Comparison of ENCODE assay signal across 24 mouse cellular contexts in genomic region chr3:107627641-107628040, GRCm38 (mm10). TPM values are rescaled to one million over a fixed set of nuclear protein-coding genes. Genes with fewer than 3 reads are reported as not detected.
DNase-seq lines count a peak whose midpoint lies in the region; ATAC-seq and TF ChIP-seq lines count a peak whose summit lies in the region.
"Had no signal": no experiment of that assay in that cellular context is flagged by ENCODE, and none has a peak within 500 bp of the region (broad histone marks: within the 10 kb centered on the region; RNA-seq: fewer than 3 reads in every experiment).

No protein-coding gene starts in this region.

- no peak overlapping the region for H3K9ac ChIP-seq in heart, adult 2 months (ENCODE audit: low read depth, low read length)
- H3K9ac ChIP-seq in stomach, postnatal 0 days (ENCODE audit: low read length) = no peak overlapping the region
- H3K9ac ChIP-seq: embryonic facial prominence, embryonic 12.5 days; forebrain, embryonic 12.5 days; forebrain, postnatal 0 days; heart, embryonic 15.5 days; hindbrain, embryonic 14.5 days had no signal

- H3K9me3 ChIP-seq in heart, embryonic 10.5 days = no peaks in the 10 kb centered on the region
- H3K9me3 ChIP-seq in stomach, postnatal 0 days (ENCODE audit: control insufficient read depth, low read length) = no peaks in the 10 kb centered on the region
- H3K9me3 ChIP-seq: embryonic facial prominence, embryonic 12.5 days; forebrain, embryonic 12.5 days; heart, embryonic 15.5 days; hindbrain, embryonic 10.5 days had no signal

- TF ChIP-seq EP300 in heart, adult 2 months (IDR thresholded peaks at IDR 0.05; ENCODE audit: insufficient read depth, low read depth, low read length) = no peak
- TF ChIP-seq EP300 in stomach, postnatal 0 days (optimal IDR thresholded peaks at IDR 0.05) = no peak

- H3K4me1 ChIP-seq in heart, embryonic 10.5 days = peaks cover 14% of the 10 kb centered on the region
- peaks cover 5% of the 10 kb centered on the region for H3K4me1 ChIP-seq in heart, adult 2 months (ENCODE audit: control insufficient read depth, insufficient read depth, low read length)
- H3K4me1 ChIP-seq in stomach, postnatal 0 days (replicated peaks; ENCODE audit: control insufficient read depth, insufficient read depth) = no peaks in the 10 kb centered on the region

- peak; percentile 58 for DNase-seq in heart, embryonic 10.5 days (ENCODE audit: low spot score)
- DNase-seq in heart, adult 2 months = no peak
- peak; percentile 34 to 36 for DNase-seq in kidney, postnatal 36 days
- DNase-seq in kidney, postnatal 10 days = no peak
- peak; percentile 18 for DNase-seq in Muller cell, postnatal 12 days (ENCODE audit: inconsistent ontology term)
- no peak for DNase-seq in stomach, postnatal 0 days (ENCODE audit: low spot score)
- DNase-seq: adrenal gland, postnatal 14 days; cerebellum, adult 11-12 months; cerebellum, adult 9-10 months; forebrain, postnatal 0 days; gastrocnemius, postnatal 14 days had no signal

- H3K4me3 ChIP-seq in heart, embryonic 10.5 days = no peak overlapping the region
- no peak overlapping the region for H3K4me3 ChIP-seq in heart, adult 2 months
- H3K4me3 ChIP-seq in stomach, postnatal 0 days (ENCODE audit: low read depth, low read length) = no peak overlapping the region
- H3K4me3 ChIP-seq: embryonic facial prominence, embryonic 12.5 days; forebrain, embryonic 12.5 days; heart, embryonic 15.5 days; hindbrain, embryonic 10.5 days had no signal

- intact Hi-C loops in heart, adult 2 months (cut with DNase I) = no loop called here

- H3K4me2 ChIP-seq in stomach, postnatal 0 days (replicated peaks; ENCODE audit: low read depth) = no peak overlapping the region
- H3K4me2 ChIP-seq: embryonic facial prominence, embryonic 12.5 days; forebrain, embryonic 12.5 days; heart, embryonic 11.5 days; heart, embryonic 15.5 days; hindbrain, embryonic 14.5 days had no signal

- H3K79me2 ChIP-seq in heart, adult 2 months (replicated peaks; ENCODE audit: control insufficient read depth, insufficient read depth, low read length) = no peaks in the 10 kb centered on the region

- H3K27ac ChIP-seq in heart, embryonic 10.5 days = no peak overlapping the region
- H3K27ac ChIP-seq in heart, adult 2 months = no peak overlapping the region
- no peak overlapping the region for H3K27ac ChIP-seq in stomach, postnatal 0 days (replicated peaks)
- H3K27ac ChIP-seq: embryonic facial prominence, embryonic 12.5 days; forebrain, embryonic 12.5 days; heart, embryonic 15.5 days; hindbrain, embryonic 10.5 days; hindbrain, embryonic 14.5 days had no signal

- WGBS in heart, embryonic 10.5 days = 91% methylated on average over 7 of the region's 7 CpGs
- WGBS in heart, adult 2 months = 94% methylated on average over 7 of the region's 7 CpGs
- 94% methylated on average over 7 of the region's 7 CpGs for WGBS in stomach, postnatal 0 days

- no peak for TF ChIP-seq POLR2A in heart, adult 2 months (IDR thresholded peaks at IDR 0.05; ENCODE audit: insufficient read depth, low read depth, low read length)

- no peaks in the 10 kb centered on the region for H3K27me3 ChIP-seq in heart, embryonic 10.5 days (ENCODE audit: insufficient read depth, poor library complexity, severe bottlenecking)
- no peaks in the 10 kb centered on the region for H3K27me3 ChIP-seq in heart, adult 2 months (ENCODE audit: control insufficient read depth, insufficient read depth, low read length)
- no peaks in the 10 kb centered on the region for H3K27me3 ChIP-seq in stomach, postnatal 0 days (ENCODE audit: control insufficient read depth, insufficient read depth, low read length)
- H3K27me3 ChIP-seq: embryonic facial prominence, embryonic 12.5 days; forebrain, embryonic 12.5 days; heart, embryonic 15.5 days had no signal

- no peak for ATAC-seq in stomach, postnatal 0 days (ENCODE audit: low FRiP score, low TSS enrichment)
- ATAC-seq: activated CD4-positive, CD25-positive, alpha-beta regulatory T cell, adult 4 months; forebrain, postnatal 0 days had no signal

- peaks cover 64% of the 10 kb centered on the region for H3K36me3 ChIP-seq in heart, embryonic 10.5 days
- peaks cover 4% of the 10 kb centered on the region; the same call in 1 of the 2 replicates for H3K36me3 ChIP-seq in heart, adult 2 months (ENCODE audit: control insufficient read depth, insufficient read depth, low read length)
- peaks cover 16% of the 10 kb centered on the region for H3K36me3 ChIP-seq in stomach, postnatal 0 days (ENCODE audit: control insufficient read depth, insufficient read depth, low read length)

- TF ChIP-seq CTCF in heart, adult 2 months (IDR thresholded peaks at IDR 0.05) = no peak
- no peak for TF ChIP-seq CTCF in stomach, postnatal 0 days (IDR thresholded peaks at IDR 0.05; ENCODE audit: low read depth)

RNA-seq across cellular contexts. Expression of gene Gm10961, which starts 3.5 kb away (rescaled TPM):
- not detected in 2 replicates for polyA plus RNA-seq in heart, embryonic 10.5 days (2016; fragmentation: Nextera tagmentation; extraction: Ambion mirVana)
- not detected for total RNA-seq in heart, adult 2 months (2021)
- polyA plus RNA-seq in heart, adult 2 months (2012; rRNA removed) = not detected in 2 replicates
- polyA plus RNA-seq in stomach, postnatal 0 days (2015; fragmentation: Nextera tagmentation; extraction: Ambion mirVana) = not detected in 2 replicates
- total RNA-seq: adrenal gland, adult 18-20 months; adrenal gland, postnatal 14 days; ES-E14; forebrain, postnatal 0 days; gastrocnemius, adult 18-20 months; gastrocnemius, postnatal 14 days; granulocyte monocyte progenitor cell, adult 5-6 weeks; heart, postnatal 25 days had no signal
- polyA plus RNA-seq: activated CD4-positive, CD25-positive, alpha-beta regulatory T cell, adult 4 months; cortical plate, adult 2 months; embryonic facial prominence, embryonic 12.5 days; forebrain, embryonic 12.5 days; forebrain, postnatal 0 days; heart, embryonic 11.5 days; heart, embryonic 15.5 days; hindbrain, embryonic 10.5 days; hindbrain, embryonic 14.5 days had no signal

RNA-seq across cellular contexts. Expression of gene Strip1, which starts 3.9 kb away (rescaled TPM):
- polyA plus RNA-seq in heart, embryonic 10.5 days (2016; fragmentation: Nextera tagmentation; extraction: Ambion mirVana) = 45.1 and 50.1 TPM in 2 replicates
- total RNA-seq in heart, adult 2 months (2021) = 10 to 100 TPM; 19.9 to 21.2 TPM
- 35.1 and 46.6 TPM in 2 replicates for polyA plus RNA-seq in heart, adult 2 months (2012; rRNA removed)
- 25.4 and 26.1 TPM in 2 replicates for polyA plus RNA-seq in stomach, postnatal 0 days (2015; fragmentation: Nextera tagmentation; extraction: Ambion mirVana)

RNA-seq across cellular contexts. Expression of gene Alx3, which starts 32.8 kb away (rescaled TPM):
- 2.3 and 13.0 TPM in 2 replicates for polyA plus RNA-seq in heart, embryonic 10.5 days (2016; fragmentation: Nextera tagmentation; extraction: Ambion mirVana)
- not detected for total RNA-seq in heart, adult 2 months (2021)
- polyA plus RNA-seq in heart, adult 2 months (2012; rRNA removed) = not detected in 2 replicates
- polyA plus RNA-seq in stomach, postnatal 0 days (2015; fragmentation: Nextera tagmentation; extraction: Ambion mirVana) = not detected in 2 replicates
- total RNA-seq: adrenal gland, adult 18-20 months; adrenal gland, postnatal 14 days; gastrocnemius, adult 18-20 months; gastrocnemius, postnatal 14 days; granulocyte monocyte progenitor cell, adult 5-6 weeks; heart, postnatal 25 days had no signal
- polyA plus RNA-seq: activated CD4-positive, CD25-positive, alpha-beta regulatory T cell, adult 4 months; hindbrain, embryonic 14.5 days had no signal

Comparison
In these comparisons a context has a peak if more than half of its experiments do, and no peak if none do; other contexts are left out.
1. DNase-seq: peak in heart, embryonic 10.5 days (single experiment), kidney, postnatal 36 days (2 of 2) and Muller cell, postnatal 12 days (single experiment); none in heart, adult 2 months (0 of 2), kidney, postnatal 10 days (single experiment) and stomach, postnatal 0 days (single experiment).